Mouse (Mus musculus) CH12.LX (cell line): ENCODE results near the gene Tpst2.
"Not testable (repeated sequence)": the region's sequence is repeated elsewhere in the genome, so short reads cannot be mapped to it uniquely, and the experiment has no call there.

Experiments used
- CTCF ChIP-seq, 2 experiments: IDR thresholded peaks in 1 of 2; conservative IDR thresholded peaks in 1 of 2; 2 replicates each; pipeline ENCODE4 v1.5.1; 2011 to 2012; ENCODE audit warnings: low read depth in 2 of 2, low read length in 2 of 2, improper control_type of control experiment in 1 of 2, inconsistent platforms in 1 of 2, mild to moderate bottlenecking in 1 of 2, moderate library complexity in 1 of 2
- SIN3A ChIP-seq: IDR thresholded peaks from 2 replicates; pipeline ENCODE4 v1.6.1; 2012; ENCODE audit warnings: low read length, improper control_type of control experiment, inconsistent platforms

DNA sequence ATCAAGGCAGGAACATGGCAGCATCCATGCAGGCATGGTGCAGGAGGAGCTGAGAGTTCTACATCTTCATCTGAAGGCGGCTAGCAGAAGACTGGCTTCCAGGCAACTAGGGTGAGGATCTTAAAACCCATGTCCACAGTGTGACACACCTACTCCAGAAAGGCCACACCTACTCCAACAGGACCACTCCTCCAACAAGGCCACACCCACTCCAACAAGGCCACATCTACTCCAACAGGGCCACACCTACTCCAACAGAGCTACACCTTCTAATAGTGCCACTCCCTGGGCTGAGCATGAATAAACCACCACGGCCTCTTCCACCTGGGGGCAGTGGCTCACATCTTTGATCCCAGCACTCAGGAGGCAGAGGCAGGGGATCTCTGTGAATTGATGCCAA is 42.9 kb downstream of the Tpst2 start:
- TF ChIP-seq SIN3A, result not testable (repeated sequence)
- TF ChIP-seq CTCF (conservative IDR thresholded peaks at IDR 0.05 in 1 of 2, IDR thresholded peaks at IDR 0.05 in 1 of 2; ENCODE audit: low read depth in 2 of 2, low read length in 2 of 2), result peak in 1 of 2 experiments; percentile 37; a peak in 2 of 4 replicates
